Mouse (Mus musculus): ENCODE data around the gene Man2a1. TPM values are rescaled to one million over a fixed set of nuclear protein-coding genes. Genes with fewer than 3 reads are reported as not detected.

The Man2a1 gene
- total RNA-seq, 4 experiments from 2014 or later, result 112 to 154 (median 134) TPM

DNA sequence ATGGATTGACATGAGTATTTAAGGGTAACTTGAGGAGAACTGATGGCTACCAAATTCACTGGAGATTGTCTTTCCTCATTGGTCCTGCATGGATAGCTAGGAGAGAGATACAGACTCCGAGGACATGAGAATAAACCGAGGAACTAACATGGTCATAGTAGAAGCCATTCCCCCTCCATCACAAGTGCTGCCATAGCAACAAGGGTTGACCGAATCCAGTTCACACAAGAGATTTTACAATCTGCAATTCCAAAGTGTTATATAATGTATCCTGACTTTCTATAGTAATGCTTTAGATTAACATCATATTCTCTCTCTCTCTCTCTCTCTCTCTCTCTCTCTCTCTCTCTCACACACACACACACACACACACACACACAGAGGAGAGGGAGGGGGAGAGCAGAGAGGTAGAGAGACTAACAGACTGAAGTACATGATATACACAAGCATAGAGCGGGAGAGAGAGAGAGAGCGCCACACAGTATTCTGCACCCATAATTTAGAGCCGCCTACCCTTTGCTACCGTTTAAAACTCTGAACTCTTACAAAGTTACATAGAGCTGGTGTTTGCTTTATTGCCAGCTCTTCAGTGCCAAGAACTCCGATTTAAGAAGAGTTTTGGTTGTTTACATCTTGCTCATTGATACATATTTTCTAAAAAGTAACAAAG is 37.5 kb downstream of the Man2a1 start:
- DNase-seq, result no peak

DNA sequence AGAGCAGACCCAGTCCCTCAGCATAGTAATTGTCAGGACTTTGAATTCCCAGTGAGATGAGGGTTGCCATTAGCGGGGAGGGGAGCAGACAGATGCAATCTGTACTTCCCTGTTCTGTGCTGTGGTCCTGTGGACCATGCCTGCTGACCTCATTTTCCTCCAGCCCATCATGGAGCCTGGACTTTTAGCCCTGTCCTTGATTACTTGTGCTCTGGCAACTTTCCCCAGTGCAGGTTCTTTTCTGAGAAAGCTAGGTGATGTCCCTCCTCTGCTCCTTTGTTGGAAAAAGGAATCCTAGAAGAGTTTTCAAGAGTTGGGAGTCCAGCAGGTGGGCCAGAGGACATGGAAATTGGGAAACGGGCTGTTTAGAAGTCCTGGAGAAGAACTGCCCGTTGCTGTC is 40.8 kb downstream of the Man2a1 start:
- no peak for DNase-seq

DNA sequence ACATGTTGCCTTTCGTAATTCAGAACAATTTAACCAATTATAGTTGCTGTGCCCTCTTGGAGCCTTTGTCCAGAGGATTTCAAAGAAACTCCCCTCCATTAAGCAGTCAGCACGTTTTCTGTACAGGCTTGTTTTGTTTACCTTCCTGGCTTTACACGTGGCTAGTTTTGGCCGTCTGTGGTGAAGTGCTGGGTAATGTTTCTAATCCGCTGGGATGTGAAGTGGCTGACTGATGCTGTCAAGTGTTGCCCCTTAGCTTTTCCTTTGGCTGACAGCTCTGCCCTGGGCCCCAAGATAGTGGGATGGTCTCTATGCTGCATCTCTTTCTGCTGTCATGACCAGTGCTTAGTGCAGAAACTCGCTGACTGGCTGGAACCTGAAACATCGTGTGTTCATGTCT is 43.1 kb downstream of the Man2a1 start:
- DNase-seq, result no peak

DNA sequence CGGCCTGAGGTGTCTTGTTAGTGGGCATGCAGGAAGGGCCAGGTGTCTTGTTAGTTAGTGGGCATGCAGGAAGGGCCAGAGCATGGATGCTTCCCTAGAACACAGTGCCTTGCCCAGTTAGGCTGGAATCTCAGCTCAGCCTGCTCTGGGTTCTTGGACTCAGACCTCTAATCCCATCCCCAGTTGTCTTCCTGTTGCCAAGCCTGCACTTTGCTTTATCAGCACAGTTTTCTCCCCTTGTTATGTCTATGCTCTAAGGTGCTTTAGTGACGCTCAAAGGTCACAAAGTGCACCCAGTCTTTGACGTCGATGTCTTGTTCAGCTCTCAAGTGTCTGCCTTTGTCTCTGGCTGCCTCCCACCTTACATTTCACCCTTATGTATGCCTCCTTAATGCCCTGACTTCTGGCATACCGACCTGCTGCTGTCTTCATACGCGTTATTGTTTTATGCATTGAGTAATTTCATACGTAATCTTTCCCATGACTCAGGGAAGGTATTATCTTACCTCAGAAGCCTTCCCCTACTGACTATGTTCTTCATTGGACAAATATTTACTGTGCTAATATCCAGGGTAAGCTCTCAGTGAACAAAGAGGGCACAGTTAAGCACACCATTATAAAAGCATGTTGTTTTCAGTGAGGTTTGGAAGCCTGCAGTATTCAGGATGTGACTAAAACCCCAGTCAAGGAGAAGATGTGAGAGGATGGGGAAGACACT is 44.5 kb downstream of the Man2a1 start:
- no peak for DNase-seq

DNA sequence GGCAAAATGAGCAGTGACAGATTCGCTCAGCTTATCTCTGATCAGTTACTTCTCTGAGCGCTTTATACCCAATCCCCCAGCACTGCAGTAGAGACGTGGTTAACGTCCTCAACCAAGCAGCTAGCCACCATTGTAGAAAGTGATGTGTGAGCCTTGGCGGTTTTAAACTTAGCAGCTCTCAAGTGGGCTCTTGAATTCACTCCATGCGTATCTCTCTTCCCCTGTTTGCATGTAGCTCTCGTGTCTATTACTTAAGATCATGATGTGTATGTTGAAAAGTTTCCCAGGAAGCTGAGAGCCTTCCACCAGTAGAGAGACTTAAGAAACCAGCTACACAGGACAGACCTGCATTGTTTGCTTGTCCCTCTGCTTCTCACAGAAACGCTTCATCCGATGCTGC is 46.9 kb downstream of the Man2a1 start:
- no peak for DNase-seq

DNA sequence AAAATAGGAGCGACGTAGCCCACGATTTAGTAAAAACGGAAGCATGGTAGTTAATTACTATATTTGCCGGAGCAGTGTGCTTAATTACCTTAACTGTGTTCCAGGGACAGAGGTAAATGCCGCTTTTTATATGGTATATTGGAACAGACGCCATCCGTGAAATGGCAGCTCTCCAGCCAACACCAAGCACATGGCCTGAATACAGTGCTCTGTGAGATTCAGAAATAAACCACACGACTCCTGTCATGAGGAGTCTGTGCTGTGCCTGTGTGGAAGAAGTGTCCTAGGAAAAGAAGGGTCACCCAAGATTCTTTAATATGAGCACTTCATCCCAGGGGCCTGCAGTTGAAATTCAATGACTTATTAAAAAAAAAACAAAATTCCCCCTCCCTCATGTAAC is 50.2 kb downstream of the Man2a1 start:
- DNase-seq, result no peak

DNA sequence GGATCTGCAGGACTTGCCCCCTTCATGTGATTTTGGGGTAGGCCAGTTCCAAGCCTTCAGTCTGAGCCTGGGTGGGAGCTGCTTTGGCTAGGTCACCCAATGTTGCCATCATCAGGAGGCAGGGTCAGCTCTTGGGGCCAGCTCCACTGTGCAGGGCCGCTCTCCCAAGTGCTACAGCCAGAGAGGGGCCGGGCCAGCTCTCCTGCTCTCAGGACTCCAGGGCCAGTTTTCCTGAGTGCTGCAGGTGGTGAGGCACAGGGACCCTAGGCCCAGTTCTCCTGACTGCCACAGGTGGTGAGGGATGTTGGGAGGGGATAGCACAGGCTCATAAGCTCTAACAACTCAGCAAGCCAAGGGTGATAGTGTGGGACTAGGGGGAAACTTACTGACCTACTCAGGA is 53.1 kb downstream of the Man2a1 start:
- DNase-seq, result no peak

DNA sequence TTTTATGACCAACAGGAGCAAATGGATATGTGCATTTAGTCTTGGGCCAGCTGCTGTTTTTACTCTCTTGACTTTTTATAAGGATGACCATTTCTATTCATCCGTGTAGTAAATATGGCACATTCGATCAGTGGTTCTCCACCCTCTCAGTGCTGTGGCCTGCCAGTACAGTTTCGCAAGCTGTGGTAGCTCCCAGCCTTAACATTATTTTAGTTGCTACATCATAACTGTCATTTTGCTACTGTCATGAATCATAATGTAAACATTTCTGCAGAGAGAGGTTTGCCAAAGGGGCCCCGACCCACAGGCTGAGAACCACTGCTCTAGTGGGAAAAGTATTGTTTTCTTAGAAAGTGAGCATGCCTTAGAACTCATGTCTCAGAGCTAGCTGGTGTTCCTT is 59.1 kb downstream of the Man2a1 start:
- no peak for DNase-seq

DNA sequence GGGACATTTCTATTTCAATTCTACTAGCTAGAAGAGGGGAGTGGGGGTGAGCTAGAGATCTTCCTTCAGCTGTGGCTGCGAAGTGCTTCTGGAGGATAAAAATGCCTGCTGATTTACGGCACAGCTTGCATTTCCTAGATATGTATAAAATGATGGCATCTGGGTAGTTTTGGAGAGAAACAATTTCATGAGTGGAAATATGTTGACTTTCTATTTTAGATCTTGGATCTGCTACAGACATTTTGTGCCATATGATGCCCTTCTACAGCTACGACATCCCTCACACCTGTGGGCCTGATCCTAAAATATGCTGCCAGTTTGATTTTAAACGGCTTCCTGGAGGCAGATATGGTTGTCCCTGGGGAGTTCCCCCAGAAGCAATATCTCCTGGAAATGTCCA is 66.0 kb downstream of the Man2a1 start:
- DNase-seq, result no peak

DNA sequence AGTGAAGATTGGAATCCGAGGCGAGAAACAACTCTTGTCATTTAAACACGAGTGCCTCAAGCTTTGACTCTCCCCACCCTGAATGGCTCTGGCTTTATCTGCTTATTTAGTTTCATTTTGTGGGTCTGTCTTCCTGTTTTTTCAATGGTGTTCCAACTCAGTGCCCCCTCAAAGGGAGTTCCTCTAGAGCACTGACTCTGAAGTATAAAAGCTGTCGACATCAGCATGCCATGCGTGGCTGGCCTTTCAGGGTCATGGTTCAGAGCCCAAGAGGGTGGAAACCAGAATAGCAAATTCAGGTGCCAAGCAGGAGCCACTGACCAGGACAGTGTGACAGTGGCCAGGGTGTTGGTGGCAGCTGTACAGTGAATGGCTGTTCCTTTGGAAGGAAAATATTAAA is 68.0 kb downstream of the Man2a1 start:
- peak; percentile 24 for DNase-seq

DNA sequence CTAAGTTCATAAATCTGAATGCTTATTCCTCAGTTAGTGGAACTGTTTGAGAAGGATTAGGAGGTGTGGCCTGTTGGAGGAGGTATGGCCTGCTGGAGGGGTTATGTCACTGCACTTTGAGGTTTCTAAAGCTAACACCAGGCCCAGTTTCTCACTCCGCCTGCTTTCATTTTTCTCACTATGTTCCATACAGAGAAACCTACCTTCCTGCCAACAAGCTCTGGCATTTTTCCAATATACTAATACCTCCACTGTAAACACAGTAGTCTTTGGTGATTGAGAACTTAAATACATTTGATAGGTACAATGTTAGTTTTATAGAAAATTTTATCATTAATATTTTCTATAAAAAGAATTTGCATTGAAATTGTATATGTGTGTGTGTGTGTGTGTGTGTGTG is 73.9 kb downstream of the Man2a1 start:
- no peak for DNase-seq

DNA sequence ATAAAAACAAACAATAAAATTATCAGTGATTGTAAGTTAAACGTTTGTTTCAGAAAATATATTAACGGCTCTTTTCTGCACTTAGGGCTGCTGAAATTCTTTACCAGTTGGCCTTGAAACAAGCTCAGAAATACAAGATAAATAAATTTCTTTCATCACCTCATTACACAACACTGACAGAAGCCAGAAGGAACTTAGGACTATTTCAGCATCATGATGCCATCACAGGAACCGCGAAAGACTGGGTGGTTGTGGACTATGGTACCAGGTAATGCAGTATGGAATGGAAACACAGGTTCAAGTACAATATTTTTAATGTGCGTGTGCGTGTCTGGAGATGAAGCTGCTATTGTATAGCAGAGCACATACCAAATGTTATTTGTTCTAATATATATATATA is 74.4 kb downstream of the Man2a1 start:
- DNase-seq, result no peak

DNA sequence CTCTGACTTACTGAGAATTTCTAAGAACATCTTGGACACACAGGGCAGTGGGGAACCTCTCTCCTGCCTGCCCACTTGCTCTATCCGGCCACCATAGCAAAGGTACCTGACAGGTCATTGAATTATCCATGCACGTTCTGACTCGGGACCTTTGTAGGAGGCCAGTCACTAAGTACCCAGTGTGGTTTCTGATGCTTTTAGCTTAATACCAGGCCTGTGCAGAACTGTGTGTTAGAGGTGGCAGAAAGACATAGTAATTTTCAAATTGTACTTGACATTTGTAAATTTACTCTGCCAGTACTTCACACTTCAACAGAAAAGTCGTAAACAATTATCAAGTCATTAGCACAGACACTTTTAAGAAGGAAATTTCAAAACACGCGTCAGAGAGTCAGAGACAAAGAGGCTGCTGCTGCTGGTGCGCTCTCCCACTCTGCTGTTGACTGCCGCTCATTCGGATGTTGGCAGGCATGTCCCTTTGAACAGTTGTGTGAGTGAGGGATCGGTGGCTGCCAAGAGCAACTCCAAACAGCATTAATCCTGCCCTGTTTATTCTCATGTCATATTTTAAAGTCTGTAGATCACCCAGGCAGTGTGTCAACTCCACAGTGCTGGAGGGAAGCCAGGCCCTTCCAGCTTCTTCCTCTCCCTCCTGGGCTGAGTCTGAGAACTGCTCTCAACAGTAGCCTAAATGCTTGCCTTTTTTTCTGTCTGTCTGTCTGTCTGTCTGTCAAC is 76.4 kb downstream of the Man2a1 start:
- no peak for DNase-seq

DNA sequence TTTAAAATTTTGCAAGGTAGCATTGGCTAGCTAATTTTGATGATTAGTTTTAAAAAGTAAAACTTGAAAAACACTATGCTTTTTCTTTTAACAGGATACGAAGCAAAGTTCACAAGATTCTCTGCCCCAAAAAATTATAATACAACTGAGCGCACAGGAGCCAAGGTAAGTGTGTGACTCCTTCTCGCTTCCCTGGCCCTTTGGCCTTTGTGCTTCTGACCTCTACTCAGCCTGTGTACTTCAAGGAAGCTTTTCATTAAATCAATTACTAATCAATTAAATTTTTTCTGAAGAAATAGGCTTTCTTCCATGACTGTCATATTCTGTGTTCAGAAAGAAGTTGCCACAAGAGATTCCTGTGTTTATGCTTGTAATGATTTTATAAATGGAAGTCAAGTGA is 80.9 kb downstream of the Man2a1 start:
- no peak for DNase-seq

DNA sequence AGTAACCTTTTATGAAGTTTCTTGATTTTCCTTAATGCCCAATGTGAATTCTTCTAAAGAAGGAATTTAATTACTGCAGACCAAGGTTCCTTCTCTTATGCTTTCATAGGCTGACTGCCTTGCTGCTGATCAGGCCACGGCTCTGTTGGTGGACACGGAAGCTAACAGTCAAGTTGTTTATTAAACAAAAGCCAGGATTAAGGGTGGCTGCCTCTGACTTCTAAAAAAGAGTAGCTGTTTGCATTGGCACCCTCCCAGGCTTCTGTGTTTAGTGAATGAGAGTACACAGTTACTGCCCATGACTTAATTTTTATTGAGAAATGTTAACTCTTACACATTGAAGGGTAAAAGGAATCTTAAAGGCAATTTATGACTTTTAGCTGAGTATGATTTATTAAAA is 81.4 kb downstream of the Man2a1 start:
- no peak for DNase-seq

DNA sequence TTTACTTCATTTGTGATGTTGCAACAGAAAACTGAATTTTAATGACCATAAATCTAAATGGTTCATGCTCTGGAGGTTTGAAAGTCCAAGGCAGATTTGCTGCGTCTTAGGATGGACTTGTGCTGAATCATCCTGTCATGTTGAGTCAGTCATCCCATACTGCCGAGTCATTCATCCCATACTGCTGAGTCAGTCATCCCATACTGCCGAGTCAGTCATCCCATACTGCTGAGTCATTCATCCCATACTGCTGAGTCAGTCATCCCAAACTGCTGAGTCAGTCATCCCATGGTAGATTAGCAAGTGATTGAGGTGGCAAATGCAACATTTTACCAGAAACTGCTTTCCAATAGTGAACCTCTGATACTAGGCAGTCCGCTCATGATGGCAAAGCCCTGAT is 83.6 kb downstream of the Man2a1 start:
- no peak for DNase-seq

DNA sequence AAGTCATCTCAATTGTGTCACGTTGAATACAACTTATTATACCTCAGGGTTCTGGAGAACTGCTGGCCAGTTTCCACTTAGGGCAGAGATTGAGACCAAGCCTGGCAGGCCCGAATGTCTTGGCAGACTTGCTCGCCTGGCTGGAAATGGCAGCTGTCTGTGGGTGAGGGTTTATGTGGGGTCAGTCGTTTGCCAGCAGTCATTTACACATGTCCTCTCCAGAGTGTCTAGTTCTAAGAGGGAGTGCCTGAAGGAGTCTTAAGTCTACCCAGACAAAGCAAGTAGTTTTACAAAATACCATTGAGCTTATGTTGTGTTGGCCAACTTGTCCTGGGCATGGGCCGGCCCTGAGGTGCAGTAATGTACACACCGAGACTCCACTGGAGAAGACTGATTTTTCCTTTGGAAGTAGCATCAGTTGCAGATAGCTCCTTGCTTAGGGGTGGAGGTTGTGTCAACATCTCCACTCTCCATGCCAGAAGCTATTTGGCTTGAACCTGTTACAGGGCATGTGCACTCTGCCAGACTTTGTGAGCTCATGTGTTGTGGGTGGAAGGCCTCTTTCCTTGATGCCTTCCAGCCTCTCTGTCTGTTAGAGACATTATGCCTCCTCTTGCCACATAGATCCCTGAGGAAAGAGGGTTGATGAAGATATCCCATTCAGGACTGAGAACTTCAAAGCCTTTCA is 84.8 kb downstream of the Man2a1 start:
- peak; percentile 40 for DNase-seq

DNA sequence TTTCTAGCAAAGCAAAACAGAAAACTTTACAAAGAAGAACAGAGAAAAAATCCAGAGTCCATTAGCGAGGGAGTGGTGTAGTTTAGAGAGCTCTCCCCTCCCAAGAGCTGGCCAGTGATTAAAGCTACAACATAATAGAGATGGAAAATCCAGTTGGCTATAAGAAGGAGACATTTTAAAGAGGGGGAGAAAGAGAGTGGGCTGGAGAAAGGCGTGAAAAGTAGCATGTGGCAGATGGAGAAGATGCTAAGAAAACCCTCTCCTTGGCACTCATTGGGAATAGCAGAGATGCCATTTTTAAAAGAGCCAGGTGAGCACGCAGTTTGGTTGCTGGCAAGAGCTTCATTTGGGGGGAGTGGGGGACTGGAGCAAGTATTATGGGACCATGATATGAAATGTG is 89.1 kb downstream of the Man2a1 start:
- no peak for DNase-seq

DNA sequence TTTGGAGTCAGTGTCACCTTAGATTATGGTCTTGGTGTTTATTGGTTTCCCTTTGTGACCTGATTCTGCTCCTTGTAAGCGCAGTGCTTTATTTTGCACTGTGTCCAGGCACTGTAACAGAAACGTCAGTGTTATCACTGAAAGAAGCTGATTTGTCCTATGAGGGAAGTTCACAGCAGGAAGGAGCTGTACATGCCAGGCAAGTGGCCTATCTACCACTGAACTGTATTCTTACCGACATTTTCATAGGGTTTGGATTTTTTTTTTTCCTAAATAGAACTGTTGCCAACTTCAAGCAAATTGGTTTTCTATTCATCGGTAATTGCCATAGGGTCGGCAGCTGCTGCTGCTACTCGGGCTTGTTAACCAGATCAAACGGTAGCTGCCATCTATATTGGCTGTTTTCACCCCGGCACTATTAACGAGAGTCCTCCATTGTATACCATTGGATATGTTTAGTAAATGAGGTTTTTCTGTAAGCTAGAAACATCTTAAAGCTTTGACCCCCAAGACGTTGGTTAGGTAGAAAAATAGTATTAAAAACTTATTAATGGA is 96.8 kb downstream of the Man2a1 start:
- DNase-seq, result no peak

DNA sequence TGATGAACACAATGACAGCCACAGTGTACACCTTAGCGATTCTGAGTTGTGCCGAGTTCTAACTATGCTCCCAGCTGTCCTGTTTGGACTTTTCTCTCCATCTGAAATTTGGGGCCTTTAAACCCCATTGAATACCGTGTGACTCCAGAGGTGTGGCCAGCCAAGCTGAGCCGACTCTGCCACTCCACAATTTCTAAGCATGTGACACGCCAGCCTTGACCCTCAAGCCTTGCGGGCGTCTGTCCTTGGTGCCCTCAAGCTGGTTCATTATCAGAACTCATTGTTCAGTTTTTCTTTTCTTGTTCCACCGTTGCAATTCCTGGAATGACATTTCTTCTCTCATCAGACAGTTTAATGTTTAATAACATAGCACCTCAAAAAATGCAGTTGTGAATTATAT is 98.0 kb downstream of the Man2a1 start:
- peak; percentile 32 for DNase-seq

DNA sequence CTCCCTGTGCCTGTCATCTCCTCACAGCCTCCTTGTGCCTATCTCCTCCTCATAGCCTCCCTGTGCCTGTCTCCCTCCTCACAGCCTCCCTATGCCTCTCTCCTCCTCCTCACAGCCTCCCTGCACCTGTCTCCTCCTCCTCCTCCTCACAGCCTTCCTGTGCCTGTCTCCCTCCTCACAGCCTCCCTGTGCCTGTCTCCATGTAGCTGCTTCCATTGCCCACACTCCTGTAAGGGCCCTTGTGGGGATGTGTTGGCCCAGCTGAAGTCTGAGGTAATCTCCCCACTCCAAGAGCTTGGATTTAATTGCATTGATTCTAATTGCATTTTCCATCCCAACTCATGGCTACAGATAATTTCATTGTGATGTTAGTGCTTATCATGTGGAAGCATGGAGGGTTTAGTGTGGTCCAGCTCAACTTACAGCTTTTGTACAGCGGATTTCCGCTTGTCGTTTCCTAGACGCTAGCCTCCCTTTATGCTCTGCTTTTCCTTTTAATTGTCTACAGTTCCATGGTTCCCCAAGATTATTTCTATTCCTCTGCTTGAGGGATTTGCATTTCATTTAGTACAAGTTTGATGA is 103.2 kb downstream of the Man2a1 start:
- DNase-seq, result no peak

DNA sequence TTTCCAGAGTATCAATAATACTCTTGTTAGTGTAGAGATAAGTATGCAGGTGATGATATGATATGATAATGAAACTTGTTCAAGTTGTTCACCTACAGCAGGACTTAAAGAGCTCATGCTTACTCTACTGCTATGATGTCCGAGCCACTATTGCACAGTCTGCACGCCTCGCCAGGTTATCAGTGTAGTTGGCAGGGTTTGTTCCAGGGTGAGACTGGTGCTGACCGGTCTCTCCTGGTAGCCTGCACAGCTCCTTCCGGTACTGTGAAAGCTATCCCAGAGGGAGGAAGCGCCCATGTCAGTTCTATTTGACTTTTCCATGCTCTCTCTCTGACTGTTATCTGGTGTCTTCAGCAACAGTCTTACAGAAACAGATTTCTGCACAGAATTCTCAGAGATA is 107.0 kb downstream of the Man2a1 start:
- DNase-seq, result no peak

DNA sequence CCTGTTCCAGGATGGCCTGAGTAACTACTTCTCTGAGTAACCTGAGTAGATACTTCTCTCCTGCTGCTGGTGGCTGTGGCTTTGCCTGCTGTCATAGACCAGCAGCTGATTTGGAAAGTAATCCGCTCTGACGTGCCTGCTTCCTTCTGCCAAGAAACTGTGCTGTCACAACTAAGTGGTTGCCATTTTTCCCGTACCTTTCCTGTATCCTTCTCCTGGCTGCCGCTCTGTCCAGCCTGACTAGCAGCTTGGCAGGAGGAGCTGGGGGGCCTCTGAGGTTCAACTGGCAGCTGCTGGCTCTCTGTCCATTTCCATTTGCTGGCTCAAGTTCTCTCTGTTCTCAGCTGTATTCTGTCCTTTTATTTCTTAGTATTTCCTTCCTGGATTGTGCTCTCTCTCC is 115.8 kb downstream of the Man2a1 start:
- no peak for DNase-seq

Data from adrenal gland, adult 8-10 months (tissue).